ENCODE assay signal across 21 mouse cellular contexts in genomic region chr14:104905706-104906105, GRCm38 (mm10).
DNase-seq lines count a peak whose midpoint lies in the region; ATAC-seq and TF ChIP-seq lines count a peak whose summit lies in the region.
"Had no signal": no experiment of that assay in that cellular context is flagged by ENCODE, and none has a peak within 500 bp of the region (broad histone marks: within the 10 kb centered on the region; RNA-seq: fewer than 3 reads in every experiment).

No protein-coding gene starts in this region.

- TF ChIP-seq CTCF in liver, postnatal 0 days (IDR thresholded peaks at IDR 0.05; ENCODE audit: low read depth), result peak; percentile 12; the same call in 1 of the 2 replicates
- peak; percentile 14 for TF ChIP-seq CTCF in stomach, postnatal 0 days (IDR thresholded peaks at IDR 0.05; ENCODE audit: low read depth)

- no peaks in the 10 kb centered on the region for H3K9me3 ChIP-seq in hindbrain, embryonic 11.5 days (ENCODE audit: control insufficient read depth, low read length)
- no peaks in the 10 kb centered on the region for H3K9me3 ChIP-seq in hindbrain, embryonic 14.5 days (ENCODE audit: control insufficient read depth, low read length)
- H3K9me3 ChIP-seq in liver, postnatal 0 days (ENCODE audit: low read length), result 0 out of 2 replicates have a peak, but pooled peaks cover 2% of the 10 kb centered on the region
- H3K9me3 ChIP-seq in liver, embryonic 11.5 days (ENCODE audit: control insufficient read depth, low read length), result no peaks in the 10 kb centered on the region
- H3K9me3 ChIP-seq in ES-E14 (ENCODE audit: control insufficient read depth, insufficient read depth, low read depth, low read length), result no peaks in the 10 kb centered on the region
- no peaks in the 10 kb centered on the region for H3K9me3 ChIP-seq in stomach, postnatal 0 days (ENCODE audit: control insufficient read depth, low read length)
- H3K9me3 ChIP-seq: hindbrain, embryonic 12.5 days had no signal

- peak; percentile 2 for DNase-seq in hindbrain, embryonic 11.5 days (ENCODE audit: low spot score)
- DNase-seq in hindbrain, embryonic 14.5 days (ENCODE audit: low spot score), result no peak
- no peak for DNase-seq in liver, postnatal 0 days
- DNase-seq in liver, embryonic 11.5 days (ENCODE audit: low spot score), result no peak
- peak; percentile 28 for DNase-seq in ES-E14 (ENCODE audit: low read depth, low spot score)
- no peak for DNase-seq in stomach, postnatal 0 days (ENCODE audit: low spot score)
- DNase-seq in adrenal gland, postnatal 36 days, result no peak
- DNase-seq: adrenal gland, postnatal 25 days; B cell, adult 2 months; cerebellum, adult 2 months; cerebellum, postnatal 10 days; forebrain, postnatal 0 days; gastrocnemius, postnatal 36 days; heart, adult 11 months; heart, postnatal 36 days had no signal

- H3K27me3 ChIP-seq in hindbrain, embryonic 11.5 days (ENCODE audit: control insufficient read depth, insufficient read depth, low read length), result no peaks in the 10 kb centered on the region
- no peaks in the 10 kb centered on the region for H3K27me3 ChIP-seq in hindbrain, embryonic 14.5 days (ENCODE audit: control insufficient read depth, insufficient read depth, low read length)
- no peaks in the 10 kb centered on the region for H3K27me3 ChIP-seq in liver, postnatal 0 days (ENCODE audit: insufficient read depth, low read length)
- H3K27me3 ChIP-seq in liver, embryonic 11.5 days (replicated peaks; ENCODE audit: control insufficient read depth, insufficient read depth, low read length), result no peaks in the 10 kb centered on the region
- no peaks in the 10 kb centered on the region for H3K27me3 ChIP-seq in stomach, postnatal 0 days (ENCODE audit: control insufficient read depth, insufficient read depth, low read length)
- H3K27me3 ChIP-seq: forebrain, embryonic 13.5 days; heart, embryonic 13.5 days; hindbrain, embryonic 12.5 days had no signal

- H3K9ac ChIP-seq in hindbrain, embryonic 11.5 days (ENCODE audit: low read depth, low read length), result no peak overlapping the region
- no peak overlapping the region for H3K9ac ChIP-seq in hindbrain, embryonic 14.5 days
- H3K9ac ChIP-seq in liver, postnatal 0 days (replicated peaks), result no peak overlapping the region
- no peak overlapping the region for H3K9ac ChIP-seq in liver, embryonic 11.5 days (ENCODE audit: low read depth, low read length)
- H3K9ac ChIP-seq in ES-E14 (ENCODE audit: insufficient read depth, low read depth, low read length, poor library complexity, severe bottlenecking), result no peak overlapping the region
- no peak overlapping the region for H3K9ac ChIP-seq in stomach, postnatal 0 days (ENCODE audit: low read length)
- H3K9ac ChIP-seq: forebrain, embryonic 13.5 days; forebrain, postnatal 0 days; heart, embryonic 13.5 days; hindbrain, embryonic 12.5 days had no signal

- no peak for ATAC-seq in hindbrain, embryonic 11.5 days (ENCODE audit: low FRiP score)
- ATAC-seq in hindbrain, embryonic 14.5 days (ENCODE audit: low FRiP score), result no peak
- ATAC-seq in liver, postnatal 0 days, result no peak
- no peak for ATAC-seq in liver, embryonic 11.5 days (replicated peaks; ENCODE audit: low FRiP score)
- no peak for ATAC-seq in stomach, postnatal 0 days (ENCODE audit: low FRiP score, low TSS enrichment)
- ATAC-seq: activated CD4-positive, CD25-positive, alpha-beta regulatory T cell, adult 4 months; CD4-positive, CD25-positive, alpha-beta regulatory T cell, adult 4 months; forebrain, embryonic 13.5 days; forebrain, postnatal 0 days had no signal

- H3K4me2 ChIP-seq in hindbrain, embryonic 11.5 days (replicated peaks; ENCODE audit: low read depth, low read length), result no peak overlapping the region
- H3K4me2 ChIP-seq in hindbrain, embryonic 14.5 days (replicated peaks), result no peak overlapping the region
- H3K4me2 ChIP-seq in liver, postnatal 0 days (ENCODE audit: low read depth, low read length), result no peak overlapping the region
- no peak overlapping the region for H3K4me2 ChIP-seq in liver, embryonic 11.5 days
- H3K4me2 ChIP-seq in stomach, postnatal 0 days (replicated peaks; ENCODE audit: low read depth), result no peak overlapping the region
- H3K4me2 ChIP-seq: forebrain, embryonic 13.5 days; heart, embryonic 13.5 days; hindbrain, embryonic 12.5 days had no signal

- H3K4me3 ChIP-seq in hindbrain, embryonic 11.5 days (ENCODE audit: low read depth, low read length), result no peak overlapping the region
- no peak overlapping the region for H3K4me3 ChIP-seq in hindbrain, embryonic 14.5 days (replicated peaks; ENCODE audit: low read length)
- no peak overlapping the region for H3K4me3 ChIP-seq in liver, postnatal 0 days (ENCODE audit: low read depth, low read length)
- no peak overlapping the region for H3K4me3 ChIP-seq in liver, embryonic 11.5 days (ENCODE audit: low read depth, low read length)
- no peak overlapping the region for H3K4me3 ChIP-seq in ES-E14 (ENCODE audit: insufficient read depth in 1 of 2, low read depth in 1 of 2, low read length in 2 of 2, poor library complexity in 1 of 2, severe bottlenecking in 1 of 2)
- H3K4me3 ChIP-seq in stomach, postnatal 0 days (ENCODE audit: low read depth, low read length), result no peak overlapping the region
- H3K4me3 ChIP-seq: embryonic facial prominence, embryonic 10.5 days; forebrain, embryonic 13.5 days; heart, embryonic 13.5 days; hindbrain, embryonic 12.5 days had no signal

- TF ChIP-seq EP300 in liver, postnatal 0 days (IDR thresholded peaks at IDR 0.05; ENCODE audit: low read depth), result no peak
- no peak for TF ChIP-seq EP300 in stomach, postnatal 0 days (optimal IDR thresholded peaks at IDR 0.05)

- in situ Hi-C loops in ES-E14 (cut with MboI; ENCODE audit: low sequenced_read_pairs in 2 of 2, unreplicated experiment in 2 of 2), result no loop called here

- no peak overlapping the region for H3K27ac ChIP-seq in hindbrain, embryonic 11.5 days (ENCODE audit: low read depth, low read length)
- no peak overlapping the region for H3K27ac ChIP-seq in hindbrain, embryonic 14.5 days
- no peak overlapping the region for H3K27ac ChIP-seq in liver, postnatal 0 days (ENCODE audit: low read depth)
- no peak overlapping the region for H3K27ac ChIP-seq in liver, embryonic 11.5 days (ENCODE audit: low read depth, low read length)
- H3K27ac ChIP-seq in ES-E14 (ENCODE audit: insufficient read depth, low read depth, low read length, poor library complexity, severe bottlenecking), result no peak overlapping the region
- H3K27ac ChIP-seq in stomach, postnatal 0 days (replicated peaks), result no peak overlapping the region
- H3K27ac ChIP-seq: embryonic facial prominence, embryonic 10.5 days; forebrain, embryonic 13.5 days; heart, embryonic 13.5 days; hindbrain, embryonic 12.5 days had no signal

- no peaks in the 10 kb centered on the region for H3K4me1 ChIP-seq in hindbrain, embryonic 11.5 days (replicated peaks; ENCODE audit: control insufficient read depth, insufficient read depth, low read length)
- H3K4me1 ChIP-seq in hindbrain, embryonic 14.5 days (replicated peaks; ENCODE audit: control insufficient read depth, insufficient read depth, low read length), result 0 out of 2 replicates have a peak, but pooled peaks cover 7% of the 10 kb centered on the region
- no peaks in the 10 kb centered on the region for H3K4me1 ChIP-seq in liver, postnatal 0 days (ENCODE audit: insufficient read depth)
- H3K4me1 ChIP-seq in liver, embryonic 11.5 days (replicated peaks; ENCODE audit: control insufficient read depth, insufficient read depth, low read length), result no peaks in the 10 kb centered on the region
- no peaks in the 10 kb centered on the region for H3K4me1 ChIP-seq in ES-E14 (ENCODE audit: control insufficient read depth in 2 of 2, insufficient read depth in 2 of 2, low read length in 2 of 2, poor library complexity in 1 of 2)
- no peaks in the 10 kb centered on the region for H3K4me1 ChIP-seq in stomach, postnatal 0 days (replicated peaks; ENCODE audit: control insufficient read depth, insufficient read depth)
- H3K4me1 ChIP-seq: embryonic facial prominence, embryonic 10.5 days; heart, embryonic 13.5 days; hindbrain, embryonic 12.5 days had no signal

- H3K36me3 ChIP-seq in hindbrain, embryonic 11.5 days (ENCODE audit: control insufficient read depth, insufficient read depth, low read length), result no peaks in the 10 kb centered on the region
- H3K36me3 ChIP-seq in hindbrain, embryonic 14.5 days (replicated peaks; ENCODE audit: control insufficient read depth, insufficient read depth), result no peaks in the 10 kb centered on the region
- no peaks in the 10 kb centered on the region for H3K36me3 ChIP-seq in liver, postnatal 0 days (replicated peaks; ENCODE audit: insufficient read depth, low read length)
- no peaks in the 10 kb centered on the region for H3K36me3 ChIP-seq in liver, embryonic 11.5 days (ENCODE audit: control insufficient read depth, insufficient read depth, low read length)
- H3K36me3 ChIP-seq in ES-E14 (ENCODE audit: control insufficient read depth, insufficient read depth, low read length, poor library complexity, severe bottlenecking), result no peaks in the 10 kb centered on the region
- no peaks in the 10 kb centered on the region for H3K36me3 ChIP-seq in stomach, postnatal 0 days (ENCODE audit: control insufficient read depth, insufficient read depth, low read length)
- H3K36me3 ChIP-seq: embryonic facial prominence, embryonic 10.5 days; heart, embryonic 13.5 days; hindbrain, embryonic 12.5 days had no signal

TF ChIP-seq in ES-E14, 5 proteins besides CTCF, POLR2A, EP300 and RAD21:
- TF ChIP-seq ZC3H11A (IDR thresholded peaks at IDR 0.05; ENCODE audit: borderline replicate concordance, low read depth, low read length), result peak; percentile 35; the same call in 1 of the 2 replicates
- TF ChIP-seq CHD2 (IDR thresholded peaks at IDR 0.05; ENCODE audit: low read depth, low read length), result no peak
- TF ChIP-seq ZNF384 (IDR thresholded peaks at IDR 0.05; ENCODE audit: low read depth, low read length), result no peak
- TF ChIP-seq HCFC1 (IDR thresholded peaks at IDR 0.05; ENCODE audit: borderline replicate concordance, insufficient read depth, low read length), result no peak
- no peak for TF ChIP-seq MAFK (IDR thresholded peaks at IDR 0.05; ENCODE audit: insufficient read depth, low read depth, low read length)

Comparison
In these comparisons a context has a peak if more than half of its experiments do, and no peak if none do; other contexts are left out.
1. DNase-seq: peak in hindbrain, embryonic 11.5 days (single experiment) and ES-E14 (single experiment); none in hindbrain, embryonic 14.5 days (single experiment), liver, postnatal 0 days (single experiment), liver, embryonic 11.5 days (single experiment), stomach, postnatal 0 days (single experiment) and adrenal gland, postnatal 36 days (0 of 2).